Mouse (Mus musculus): ENCODE data around the gene Gstm5.

DNA sequence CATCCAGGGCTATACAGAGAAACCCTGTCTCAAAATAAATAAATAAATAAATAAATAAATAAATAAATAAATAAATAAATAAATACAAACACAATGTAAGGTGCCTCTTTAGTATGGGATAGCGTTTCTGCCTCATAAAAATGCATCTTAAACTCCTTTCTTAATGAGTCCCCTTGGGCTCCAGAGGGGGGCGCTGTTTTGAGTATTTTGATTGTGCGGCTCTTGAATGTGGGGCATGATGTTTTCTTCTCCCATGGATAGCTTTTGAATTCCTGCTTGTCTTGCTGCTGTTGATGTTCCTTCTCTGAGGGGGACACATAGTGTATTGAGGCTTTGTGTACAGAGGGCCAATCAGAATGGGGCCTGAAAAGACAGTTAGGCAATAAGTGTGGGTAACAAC lies 21.5 kb downstream of the Gstm5 start:
- no peak for TF ChIP-seq POLR2A (IDR thresholded peaks at IDR 0.05; ENCODE audit: borderline replicate concordance, extremely low read depth, insufficient read depth, insufficient read length, poor library complexity, severe bottlenecking)
- peak; percentile 43; the same call in 1 of the 2 replicates for TF ChIP-seq CTCF (IDR thresholded peaks at IDR 0.05; ENCODE audit: borderline replicate concordance, extremely low read depth, insufficient read depth, insufficient read length)
